Mouse (Mus musculus): Measurements from ENCODE around the gene Pms1.
"Not testable (repeated sequence)": the region's sequence is repeated elsewhere in the genome, so short reads cannot be mapped to it uniquely, and the experiment has no call there.

The Pms1 gene

DNA sequence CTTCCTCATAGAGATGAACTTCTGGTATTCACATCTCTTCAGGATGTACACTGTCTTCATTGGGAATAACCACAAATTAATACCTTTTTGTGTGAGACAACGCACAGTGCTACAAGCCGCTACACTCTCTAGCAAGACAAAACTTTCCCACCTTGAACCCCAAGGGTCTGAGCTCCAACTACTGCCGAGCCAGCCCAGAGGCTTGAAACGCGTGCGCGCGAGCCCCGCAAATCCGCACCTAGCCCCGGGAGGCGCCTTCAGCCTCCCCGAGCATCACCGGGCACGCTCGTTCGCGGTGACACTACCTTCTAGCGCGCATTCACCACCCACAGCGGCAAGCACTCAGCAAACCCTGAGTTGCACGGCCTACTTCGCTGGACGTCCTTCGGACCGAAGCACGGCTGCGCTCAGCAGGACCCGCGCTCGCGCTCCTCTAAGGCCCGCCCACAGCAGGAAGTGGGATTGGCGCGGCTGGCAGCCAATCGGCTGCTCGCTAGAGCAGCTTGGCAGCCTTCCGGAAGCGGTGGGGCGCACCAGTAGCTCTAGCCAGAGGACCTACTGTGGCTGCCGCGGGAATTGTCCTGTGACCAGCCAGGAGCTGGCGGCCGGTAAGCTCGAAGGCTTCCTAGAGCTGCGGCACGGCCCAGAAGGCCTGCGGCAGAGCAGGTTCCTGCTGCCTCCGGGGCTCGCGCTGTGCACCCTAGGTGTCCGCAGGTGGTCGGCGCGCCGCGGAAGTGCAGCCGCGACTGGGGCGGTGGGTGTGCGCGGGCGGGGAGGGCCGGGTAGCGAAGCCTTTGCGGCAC is at the start of gene Pms1, which contains the start of the genes Ormdl1 and Gm28778:
Gene Pms1, minus strand, starts transcription at position 438 of the 803 bp plus-strand sequence.
Gene Ormdl1, plus strand, starts transcription at position 515 of the 803 bp plus-strand sequence.
Gene Gm28778, plus strand, starts transcription at position 531 of the 803 bp plus-strand sequence.
- DNase-seq = peak; percentile 96 to 97

DNA sequence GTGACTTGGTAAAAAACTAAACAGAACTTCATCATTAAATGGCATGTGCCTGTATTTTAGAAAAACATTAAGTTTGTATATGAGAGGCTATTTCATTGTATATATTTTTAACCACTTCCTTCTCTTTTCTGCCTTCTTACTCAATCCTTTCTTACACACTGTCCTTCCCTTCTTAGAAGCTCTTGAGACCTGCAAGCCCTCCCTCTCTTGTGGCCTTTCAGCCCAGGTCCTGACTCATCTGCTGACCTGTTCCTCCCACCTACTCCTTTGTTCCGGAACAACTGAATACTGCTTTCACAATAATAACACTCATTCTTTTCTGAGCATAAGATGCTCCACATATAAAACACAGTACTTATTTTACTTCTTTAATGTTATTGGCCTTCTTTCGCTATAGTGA is 44.3 kb upstream of the Pms1 start:
- no peak for DNase-seq

DNA sequence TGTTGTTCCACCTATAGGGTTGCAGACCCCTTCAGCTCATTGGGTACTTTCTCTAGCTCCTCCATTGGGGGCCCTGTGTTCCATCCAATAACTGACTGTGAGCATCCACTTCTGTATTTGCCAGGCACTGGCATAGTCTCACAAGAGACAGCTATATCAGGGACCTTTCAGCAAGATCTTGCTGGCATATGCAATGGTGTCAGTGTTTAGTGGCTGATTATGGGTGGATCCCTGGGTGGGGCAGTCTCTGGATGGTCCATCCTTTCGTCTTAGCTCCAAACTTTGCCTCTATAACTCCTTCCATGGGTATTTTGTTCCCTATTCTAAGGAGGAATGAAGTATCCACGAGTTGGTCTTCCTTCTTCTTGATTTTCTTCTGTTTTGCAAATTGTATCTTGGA is 40.6 kb upstream of the Pms1 start:
- not testable (repeated sequence) for DNase-seq

DNA sequence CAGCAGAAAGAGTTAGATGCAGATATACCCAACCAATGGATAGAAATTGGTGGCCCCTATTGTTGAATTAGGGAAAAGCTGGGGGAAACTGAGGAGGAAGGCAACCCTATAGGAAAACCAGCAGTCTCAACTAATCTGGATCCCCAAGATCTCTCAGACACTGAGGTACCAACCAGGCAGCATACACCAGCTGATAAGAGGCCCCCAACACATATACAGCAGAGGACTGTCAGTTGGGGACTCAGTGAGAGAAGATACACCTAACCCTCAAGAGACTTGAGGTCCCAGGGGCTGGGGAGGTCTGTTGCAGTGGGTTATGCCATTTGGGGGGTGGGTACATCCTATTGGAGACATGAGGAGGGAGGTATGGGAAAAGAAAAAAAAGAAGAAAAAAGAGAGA is 38.6 kb upstream of the Pms1 start:
- no peak for DNase-seq

DNA sequence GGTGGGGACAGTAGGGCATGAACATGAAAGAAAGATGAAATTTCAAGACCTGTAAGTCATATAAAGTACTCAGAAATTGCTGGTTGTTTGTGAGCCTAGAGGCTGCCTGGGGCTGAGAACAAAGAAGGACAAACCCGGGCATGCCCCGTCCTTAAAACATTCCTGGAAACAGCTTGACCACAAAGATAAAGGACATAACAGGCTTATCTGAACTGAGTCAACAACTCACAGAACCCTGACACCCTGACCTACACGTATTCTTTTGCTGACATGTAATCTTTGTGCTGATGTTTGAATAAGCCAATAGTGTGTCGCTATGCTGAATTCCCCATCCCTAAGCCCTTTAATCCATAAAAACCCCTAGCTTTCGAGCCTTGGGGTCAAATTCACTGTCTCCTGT is 36.7 kb upstream of the Pms1 start:
- not testable (repeated sequence) for DNase-seq

DNA sequence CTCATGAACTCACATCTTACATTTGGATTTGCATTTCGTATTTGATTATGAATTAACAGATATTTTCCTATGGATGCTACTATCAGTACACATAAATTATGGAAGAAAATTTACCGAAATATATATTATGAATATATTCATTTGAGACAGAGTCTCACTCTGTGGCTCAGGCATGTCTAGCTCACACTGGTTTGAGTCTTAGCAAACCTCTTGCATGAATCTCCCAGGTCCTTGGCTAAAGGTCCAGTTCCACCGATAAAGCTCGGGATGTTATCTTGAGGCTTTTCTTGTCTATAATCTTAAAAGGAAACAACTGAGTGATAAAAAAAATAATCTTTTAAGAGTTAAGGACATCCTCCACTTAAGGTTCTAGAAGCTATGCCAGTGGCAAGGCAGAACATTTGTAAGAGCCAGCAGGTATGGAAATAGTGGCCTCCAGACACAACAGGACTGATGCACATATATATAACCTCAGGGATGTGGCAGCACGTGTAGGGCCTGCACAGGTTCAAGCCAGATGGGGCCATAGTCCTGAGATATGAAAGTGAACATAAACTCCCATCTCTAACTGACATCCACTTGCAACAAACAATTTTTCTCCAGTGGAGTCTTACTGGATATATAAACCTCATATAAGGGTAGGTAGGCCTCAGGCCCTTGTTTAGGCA is 28.1 kb upstream of the Pms1 start:
- no peak for DNase-seq

DNA sequence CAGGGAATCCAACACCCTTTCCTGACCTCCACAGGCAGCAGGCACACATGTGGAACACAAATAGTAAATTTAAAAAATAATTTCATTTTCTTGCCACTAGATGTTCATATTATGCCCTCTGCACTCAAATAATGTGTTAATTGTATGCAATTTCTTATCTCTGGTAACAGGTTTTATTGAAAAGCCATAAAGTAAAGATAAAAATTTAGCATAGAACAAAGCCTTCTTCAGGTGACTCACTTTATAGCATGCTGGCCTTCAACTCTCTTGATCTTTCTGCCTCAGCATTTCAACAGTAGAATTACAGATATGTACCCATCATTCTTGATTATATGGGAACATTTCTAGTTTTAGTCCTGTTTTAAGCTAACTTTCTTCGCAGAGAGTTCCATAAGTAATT is 27.5 kb upstream of the Pms1 start:
- no peak for DNase-seq

DNA sequence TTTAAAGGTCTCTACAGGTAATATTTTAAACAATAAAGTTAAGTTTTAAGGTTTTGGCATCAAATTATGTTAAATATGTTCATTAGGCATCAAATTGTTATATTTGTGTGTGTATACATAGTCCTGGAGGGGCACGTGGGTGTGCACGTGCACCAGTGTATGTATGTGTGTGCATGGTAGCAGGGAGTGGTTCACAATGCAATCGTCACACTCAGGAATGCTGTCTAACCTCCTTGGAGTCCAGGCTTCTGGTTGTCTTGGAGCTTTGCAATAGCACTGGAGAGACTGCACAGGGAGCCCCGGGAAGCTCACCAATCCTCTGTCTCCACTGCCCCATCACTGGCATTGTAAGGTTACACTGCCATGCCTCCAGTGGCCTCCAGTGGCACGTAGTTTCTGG is 26.4 kb upstream of the Pms1 start:
- no peak for DNase-seq

DNA sequence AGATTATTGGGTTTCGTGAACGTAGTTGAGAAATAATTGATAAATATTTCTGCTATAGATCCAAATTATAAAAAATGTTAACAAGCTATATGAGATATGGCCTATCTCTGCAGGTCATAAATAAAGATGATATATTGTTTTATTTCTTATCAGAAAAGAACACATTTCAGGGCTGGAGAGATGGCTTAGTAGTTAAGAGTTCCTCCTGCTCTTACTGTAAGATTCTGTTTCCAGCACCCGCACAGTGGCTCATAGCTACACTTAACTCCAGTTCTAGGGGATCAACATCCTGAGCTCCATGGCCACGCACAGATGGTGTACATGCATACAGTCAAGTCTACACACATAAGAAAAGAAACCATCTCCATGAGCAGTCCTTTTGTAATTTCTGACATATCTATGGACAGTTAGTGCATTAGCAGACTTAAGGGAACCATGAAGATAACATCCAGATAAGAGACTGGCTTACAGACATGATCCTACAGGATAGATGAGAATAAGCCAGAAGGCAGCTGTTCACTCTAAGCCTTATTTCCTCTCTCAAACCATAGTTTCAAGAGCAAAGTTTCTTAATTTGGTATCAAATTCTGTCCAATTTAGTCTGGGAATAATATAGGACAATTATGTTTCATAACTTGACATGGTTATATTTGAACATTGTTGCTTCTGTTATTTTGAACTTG is 25.0 kb upstream of the Pms1 start:
- no peak for DNase-seq

DNA sequence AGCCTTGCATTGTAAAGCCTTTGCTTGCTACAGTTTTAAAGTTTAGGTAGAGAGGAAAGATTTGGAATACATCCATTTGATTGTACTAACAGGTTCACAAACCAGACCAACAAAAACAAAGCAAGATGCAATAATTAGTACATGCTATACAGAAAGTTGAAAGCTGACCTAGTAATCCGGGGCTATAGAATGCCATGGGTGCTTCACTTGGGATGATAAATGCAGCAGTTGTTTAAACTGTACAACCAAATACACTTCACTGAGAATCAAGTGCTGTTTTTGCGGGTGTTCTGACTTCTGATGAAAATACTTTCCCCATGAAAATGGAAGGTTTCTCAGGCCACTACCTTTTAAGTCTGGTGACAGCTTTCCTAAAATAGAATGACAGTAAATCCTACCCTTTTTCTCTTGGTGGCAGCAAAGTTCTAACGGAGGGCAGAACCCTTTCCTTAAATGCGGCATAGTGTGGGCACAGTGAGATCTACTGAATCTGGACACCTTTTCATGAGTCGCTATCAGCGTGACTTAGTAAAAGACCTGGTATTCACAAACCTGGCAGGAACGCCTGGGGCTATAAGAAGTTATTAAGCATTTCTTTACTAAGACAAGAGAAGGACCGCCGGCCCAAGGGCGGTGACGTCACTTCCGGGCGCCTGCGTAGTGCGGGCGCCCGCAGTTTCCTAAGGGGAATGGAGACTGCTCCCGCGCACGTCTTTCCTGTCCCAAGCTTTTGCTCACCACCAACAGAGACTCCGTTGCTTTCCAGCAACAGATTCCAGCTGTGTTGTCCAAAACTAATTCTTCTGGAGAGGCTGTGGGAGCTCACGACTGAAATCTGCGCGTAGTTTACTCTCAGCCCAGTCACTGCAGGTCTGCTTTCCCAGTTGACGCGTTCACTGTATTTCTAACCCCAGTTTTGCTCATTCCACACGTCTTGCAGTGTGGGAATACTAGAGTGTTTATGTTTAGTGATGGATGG is 16.5 kb upstream of the Pms1 start, which contains the start of gene Osgepl1:
Gene Osgepl1, plus strand, starts transcription at position 636 of the 979 bp plus-strand sequence.
- peak; percentile 86 to 90 for DNase-seq

DNA sequence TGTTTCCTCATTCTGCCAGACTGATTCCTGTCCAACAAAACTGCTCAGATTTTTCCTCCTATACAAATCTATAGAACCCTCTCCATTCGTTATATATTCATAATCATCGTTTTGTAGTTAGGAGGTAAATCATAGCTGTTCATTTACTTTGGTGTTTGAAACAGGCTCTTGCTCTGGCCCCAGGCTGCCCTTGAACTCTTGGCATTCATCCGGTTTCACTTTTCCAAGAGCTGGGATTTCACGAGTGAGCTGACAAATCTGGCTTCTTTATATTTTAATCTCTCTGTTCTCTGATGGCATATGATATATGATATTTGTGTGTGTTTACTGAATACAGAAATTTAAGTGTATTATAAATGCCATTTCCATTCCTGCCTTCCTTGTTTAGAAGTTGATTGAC is 3.7 kb upstream of the Pms1 start:
- no peak for DNase-seq

DNA sequence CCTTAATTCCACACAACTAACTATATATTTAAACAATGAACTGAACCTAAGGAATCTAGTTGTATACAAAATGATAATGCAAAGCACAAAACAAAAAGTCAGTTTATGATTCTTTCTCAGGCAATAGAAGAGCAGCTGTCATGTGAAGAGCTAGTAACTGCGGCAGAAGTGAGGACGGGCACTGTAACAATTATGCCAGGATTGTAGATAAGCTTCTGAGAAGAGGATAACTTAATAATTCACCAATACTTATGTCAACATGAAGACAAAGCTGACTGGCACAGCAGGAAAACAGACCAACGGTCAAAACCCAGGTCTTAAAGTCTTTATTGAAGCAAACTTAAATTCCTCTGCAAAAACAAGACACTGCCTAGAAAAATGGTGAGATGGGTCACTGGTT is 5.6 kb downstream of the Pms1 start:
- no peak for DNase-seq

DNA sequence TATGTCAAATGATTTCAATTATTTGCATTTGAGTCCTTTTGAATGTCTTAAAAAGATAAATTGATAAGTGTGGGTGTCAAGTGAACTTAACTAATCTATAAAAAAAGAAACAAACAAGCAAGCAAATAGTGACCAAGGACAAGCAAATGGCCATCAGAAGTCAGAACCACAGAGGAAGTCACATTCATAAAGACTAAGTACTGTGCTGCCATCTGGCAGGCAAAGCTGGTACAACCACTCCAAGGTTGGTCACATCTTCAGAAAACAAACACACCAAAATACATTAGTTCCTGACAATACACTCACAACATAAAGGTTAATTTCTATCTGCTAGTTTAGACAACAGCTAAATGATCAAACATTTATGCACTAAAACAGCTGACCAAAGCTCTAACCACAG is 24.2 kb downstream of the Pms1 start:
- DNase-seq = peak; percentile 67 to 74

DNA sequence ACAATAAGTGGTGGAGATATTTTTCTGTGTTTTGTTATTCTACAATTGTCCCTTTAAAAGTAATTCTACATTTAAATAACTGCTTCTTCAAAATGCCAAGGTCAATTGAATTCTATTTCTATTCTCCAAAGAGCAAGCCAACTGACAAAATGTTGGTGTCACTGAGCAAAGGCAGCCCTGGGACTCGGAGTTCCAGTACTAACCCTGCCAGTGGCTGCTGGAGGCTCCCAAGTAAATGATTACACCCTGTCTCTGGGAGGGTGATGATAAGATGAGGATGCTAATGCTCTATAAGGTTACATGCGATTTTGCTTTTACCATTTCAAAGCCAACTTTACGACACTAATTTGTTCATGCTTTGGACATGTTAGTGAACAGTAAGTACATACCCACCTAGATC is 26.9 kb downstream of the Pms1 start:
- no peak for DNase-seq

DNA sequence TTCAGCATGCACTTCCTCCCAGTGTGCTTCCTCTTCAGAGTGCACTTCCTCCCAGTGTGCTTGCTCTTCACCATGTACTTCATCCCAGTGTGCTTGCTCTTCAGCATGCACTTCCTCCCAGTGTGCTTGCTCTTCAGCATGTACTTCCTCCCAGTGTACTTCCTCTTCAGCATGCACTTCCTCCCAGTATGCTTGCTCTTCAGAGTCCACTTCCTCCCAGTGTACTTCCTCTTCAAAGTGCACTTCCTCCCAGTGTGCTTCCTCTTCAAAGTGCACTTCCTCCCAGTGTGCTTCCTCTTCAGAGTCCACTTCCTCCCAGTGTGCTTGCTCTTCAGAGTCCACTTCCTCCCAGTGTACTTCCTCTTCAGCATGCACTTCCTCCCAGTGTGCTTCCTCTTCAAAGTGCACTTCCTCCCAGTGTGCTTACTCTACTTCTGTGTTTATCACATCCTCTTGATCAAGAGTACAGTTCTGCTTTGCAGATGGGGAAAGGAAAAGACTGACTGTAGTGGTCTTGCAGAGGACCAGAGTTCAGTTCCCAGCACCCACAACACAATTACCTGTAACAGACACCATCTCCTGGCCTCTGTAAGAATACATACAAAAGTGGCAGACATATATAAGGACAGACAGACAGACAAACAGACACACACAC is 31.7 kb downstream of the Pms1 start:
- DNase-seq = not testable (repeated sequence)

DNA sequence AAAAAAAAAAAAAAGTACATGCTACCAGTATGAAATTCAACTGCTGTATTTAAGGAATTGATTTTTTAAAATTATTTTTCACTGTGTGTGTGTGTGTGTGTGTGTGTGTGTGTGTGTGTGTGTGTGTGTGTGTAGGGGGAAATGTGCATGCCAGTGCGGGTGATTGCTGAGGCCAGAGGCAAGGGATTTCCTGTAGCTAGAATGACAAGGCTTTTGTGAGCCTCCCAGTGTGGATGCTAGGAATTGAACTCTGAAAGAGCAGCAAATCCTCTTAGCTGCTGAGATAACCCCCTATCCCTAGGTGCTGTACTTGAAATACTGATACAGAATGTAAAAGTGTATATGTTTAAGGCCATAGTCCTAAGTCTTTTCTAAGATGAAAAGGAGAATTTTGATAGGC is 70.8 kb downstream of the Pms1 start:
- peak; percentile 26 to 28 for DNase-seq

DNA sequence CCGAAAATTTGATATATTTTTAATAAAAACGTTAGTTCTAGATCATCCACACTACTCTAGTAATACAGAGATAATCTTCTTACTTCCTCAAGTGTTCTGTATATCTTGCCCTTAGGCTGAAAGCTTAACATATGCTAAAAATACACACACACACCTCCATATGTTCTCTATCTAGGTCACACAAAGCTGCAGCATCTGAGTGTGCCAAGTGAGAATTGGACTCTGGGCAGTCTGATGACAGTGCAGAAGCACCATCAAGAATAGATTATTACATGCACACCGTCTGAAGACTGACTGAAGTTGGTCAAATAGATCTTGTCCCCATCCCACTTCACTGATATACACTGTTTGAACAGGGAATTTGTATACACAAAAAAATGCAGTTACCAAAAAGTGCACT is 71.2 kb downstream of the Pms1 start:
- DNase-seq = peak; percentile 53 to 62

DNA sequence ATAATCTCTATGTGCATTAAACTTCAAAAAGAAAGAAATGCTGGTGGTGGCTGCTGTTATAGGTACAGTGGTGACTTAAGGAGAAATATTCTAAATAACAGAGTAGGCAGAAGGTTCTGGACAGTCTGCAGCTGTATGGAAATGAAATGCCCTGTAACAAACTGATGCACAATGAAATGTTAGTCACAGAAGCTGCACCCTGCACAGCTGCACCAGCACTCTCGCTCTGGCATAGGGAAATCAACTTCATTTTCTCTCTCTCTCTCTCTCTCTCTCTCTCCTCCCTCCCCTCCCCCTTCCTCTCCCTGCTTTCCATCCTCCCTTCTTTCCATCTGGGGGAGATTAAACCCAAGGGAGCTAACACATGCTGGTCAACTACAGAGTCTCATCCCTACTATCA is 72.0 kb downstream of the Pms1 start:
- DNase-seq = no peak

DNA sequence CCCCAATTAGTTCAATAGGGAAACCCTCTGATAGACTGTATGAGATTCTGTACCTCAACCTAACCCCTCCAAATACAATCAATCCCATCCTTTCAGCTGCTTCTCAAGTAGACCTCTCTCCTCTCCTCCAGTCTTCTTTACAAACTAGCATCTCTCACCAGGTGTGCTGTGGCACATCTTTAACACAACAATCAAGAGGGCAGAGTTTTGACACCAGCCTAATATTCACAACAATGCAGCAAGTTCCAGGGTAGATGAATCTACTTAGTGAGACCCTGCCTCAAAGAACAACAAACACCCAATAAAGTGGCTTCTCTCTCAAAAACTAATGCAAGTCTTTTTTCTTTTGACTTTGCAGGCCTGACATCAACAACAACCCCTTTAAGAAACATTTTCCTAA is 86.7 kb downstream of the Pms1 start:
- no peak for DNase-seq

DNA sequence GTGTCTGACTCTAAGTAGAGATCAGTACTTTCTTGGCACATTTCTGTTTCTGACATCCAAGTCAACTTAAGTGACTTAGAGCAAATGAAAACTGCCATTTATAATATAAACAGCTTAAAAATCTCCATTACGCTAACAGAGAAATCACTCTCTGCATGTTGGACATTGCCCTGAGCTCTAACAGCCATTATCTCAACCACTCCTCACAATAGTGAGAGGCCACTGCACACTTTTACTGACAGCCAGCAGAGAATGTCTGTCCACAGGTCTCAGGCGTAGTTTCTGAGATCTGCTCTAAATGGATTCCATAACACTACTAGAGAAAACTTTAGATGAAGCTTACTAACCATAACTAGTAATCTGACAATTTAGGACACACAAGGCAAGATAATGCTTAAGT is 92.9 kb downstream of the Pms1 start:
- no peak for DNase-seq

DNA sequence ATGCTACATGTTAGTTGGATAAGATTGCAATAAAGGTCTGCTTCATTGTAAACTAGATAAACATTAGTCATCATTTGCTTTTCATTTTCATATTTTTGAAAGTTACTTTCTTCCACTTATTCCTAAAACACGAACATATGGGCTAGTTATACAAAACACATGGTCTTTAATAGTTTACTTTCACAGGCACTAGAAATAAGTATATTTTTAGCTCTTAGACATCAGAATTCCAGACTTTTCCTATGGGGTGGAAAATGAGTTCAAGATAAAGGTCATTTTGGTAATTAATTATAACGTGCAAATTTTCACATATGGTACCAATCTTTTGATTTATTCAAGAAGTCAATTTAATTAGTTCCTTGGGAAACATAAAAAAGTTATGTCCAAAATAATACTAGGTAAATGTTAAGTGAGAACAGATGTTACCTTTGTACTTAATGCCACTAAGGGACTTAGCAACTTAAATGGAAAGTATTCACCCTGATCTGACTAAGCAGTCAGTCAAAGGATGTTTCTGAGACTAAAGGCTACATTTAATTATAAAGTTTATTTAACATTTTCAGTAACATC is 95.1 kb downstream of the Pms1 start:
- DNase-seq = no peak

All from cerebellum, postnatal 36 days (tissue).